Mouse (Mus musculus) embryonic fibroblast, embryonic 13.5 days (primary cell): ENCODE measurements around the gene Coro7.

Experiments used
- CTCF ChIP-seq: IDR thresholded peaks from 2 replicates; pipeline ENCODE4 v1.5.1; 2011; ENCODE audit warnings: mild to moderate bottlenecking, control low read depth, low read length, moderate library complexity, borderline replicate concordance; ENCODE audit not compliant: insufficient read depth
- POLR2A ChIP-seq: IDR thresholded peaks from 2 replicates; pipeline ENCODE4 v1.6.1; 2011; ENCODE audit warnings: low read depth, mild to moderate bottlenecking, control low read depth, low read length, moderate library complexity

DNA sequence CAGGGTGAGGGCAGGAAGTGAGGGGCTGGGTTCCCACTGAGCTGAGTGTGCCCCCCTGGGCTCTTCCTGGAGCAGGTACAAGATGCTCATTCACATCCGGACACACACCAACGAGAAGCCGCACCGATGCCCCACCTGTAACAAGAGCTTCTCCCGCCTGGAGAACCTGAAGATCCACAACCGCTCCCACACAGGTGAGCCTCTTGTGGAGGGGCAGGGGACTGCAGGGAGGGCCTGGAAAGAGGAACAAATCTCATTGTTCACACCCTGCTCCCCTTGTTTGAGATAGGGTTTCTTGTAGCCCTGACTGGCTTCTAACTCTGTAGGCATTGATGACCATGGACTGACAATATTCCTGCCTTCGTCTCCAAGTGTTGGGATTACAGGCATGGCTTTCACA, 67.9 kb downstream of the Coro7 start:
- TF ChIP-seq POLR2A (no peak), CTCF (no peak)
